Mouse (Mus musculus): ENCODE measurements at regions not wholly inside any gene's neighbourhood (a gene's known extent, or its start where the extent isn't known, plus 50 kb on each side); places are given as distances from the start of the nearest gene placed in this dataset.

- no peak for DNase-seq (ENCODE audit: extremely low spot score in 1 of 2, low spot score in 1 of 2)
Measured at GRCm38 (mm10) chr4:105535451-105535850, 254.2 kb upstream of the Gm12728 start.

DNA sequence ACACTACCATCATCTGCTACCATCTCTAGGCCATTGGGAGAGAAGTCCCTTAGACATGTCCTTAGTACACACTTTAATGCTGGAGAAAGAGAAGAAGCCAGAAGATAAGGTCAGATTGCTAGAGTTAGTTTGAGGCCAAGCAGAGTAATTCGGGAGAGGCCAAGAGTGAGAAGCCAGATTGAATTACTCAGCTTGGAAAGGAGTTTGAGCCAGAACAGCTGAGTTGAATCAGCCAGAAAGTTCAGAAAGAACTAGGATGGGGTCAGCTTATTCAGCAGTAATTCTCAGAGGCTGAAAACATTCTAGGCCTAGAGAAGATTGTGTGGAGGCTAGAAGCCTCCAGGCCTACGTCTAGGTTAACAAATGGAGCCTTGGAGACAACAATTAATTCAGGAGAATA is 244.2 kb upstream of the Gm12728 start:
- no peak for DNase-seq (ENCODE audit: extremely low spot score in 1 of 2, low spot score in 1 of 2)

DNA sequence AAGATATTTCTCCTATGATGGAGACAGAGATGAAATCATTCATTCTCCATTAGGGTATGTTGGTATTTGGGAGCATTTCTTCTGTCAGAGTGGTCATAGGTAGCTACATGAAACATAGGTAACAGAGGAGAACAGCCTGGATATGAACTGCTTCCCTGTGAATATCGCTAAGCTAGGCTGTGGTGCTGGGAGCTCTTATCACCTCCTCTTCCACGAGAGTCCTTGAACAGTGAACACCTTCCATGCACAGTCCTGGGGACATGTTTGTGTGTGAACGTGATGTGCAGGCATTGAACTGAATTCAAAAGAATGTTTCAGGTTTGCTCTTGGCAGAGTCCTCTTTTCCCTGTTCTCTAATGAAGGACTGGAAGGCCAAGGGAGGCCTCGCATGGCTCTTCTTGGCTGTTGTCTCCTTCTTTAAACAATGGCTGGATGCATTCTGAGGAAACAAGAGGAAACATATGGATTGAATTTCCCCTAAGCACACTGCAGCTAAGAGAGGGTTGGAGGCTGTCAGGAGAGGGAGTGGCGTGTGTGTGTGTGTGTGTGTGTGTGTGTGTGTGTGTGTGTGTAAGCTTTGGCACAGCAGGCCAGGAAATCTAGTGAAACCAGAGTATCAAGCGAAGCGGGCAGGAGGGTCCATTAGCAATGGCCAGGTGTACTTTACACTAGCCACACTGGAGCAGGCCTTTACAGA is 239.8 kb upstream of the Gm12728 start:
- DNase-seq (ENCODE audit: extremely low spot score in 1 of 2, low spot score in 1 of 2), result no peak

- no peak for DNase-seq (ENCODE audit: extremely low spot score in 1 of 2, low spot score in 1 of 2)
Measured at GRCm38 (mm10) chr4:105551966-105552685, 237.5 kb upstream of the Gm12728 start.

- no peak for DNase-seq (ENCODE audit: extremely low spot score in 1 of 2, low spot score in 1 of 2)
Measured at GRCm38 (mm10) chr4:105554994-105555393, 234.7 kb upstream of the Gm12728 start.

DNA sequence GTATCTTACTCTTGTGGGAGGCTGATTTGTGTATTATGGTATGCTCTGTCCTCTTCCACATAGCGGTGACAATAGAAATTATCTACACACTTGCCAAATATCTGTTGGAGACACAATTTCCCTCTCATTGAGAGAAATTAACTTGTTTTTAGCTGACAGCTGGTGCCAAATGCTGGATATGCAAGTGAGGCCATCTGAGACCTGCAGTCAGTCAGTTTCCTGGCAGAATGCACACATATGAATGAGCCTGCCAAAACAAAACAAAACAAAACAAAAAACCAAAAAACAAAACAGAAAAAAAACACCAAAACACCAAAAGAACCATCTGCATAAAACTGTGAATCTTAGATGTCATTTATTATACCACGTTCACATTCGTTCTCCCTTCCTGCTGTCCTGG is 233.7 kb upstream of the Gm12728 start:
- DNase-seq (ENCODE audit: extremely low spot score in 1 of 2, low spot score in 1 of 2), result no peak

DNA sequence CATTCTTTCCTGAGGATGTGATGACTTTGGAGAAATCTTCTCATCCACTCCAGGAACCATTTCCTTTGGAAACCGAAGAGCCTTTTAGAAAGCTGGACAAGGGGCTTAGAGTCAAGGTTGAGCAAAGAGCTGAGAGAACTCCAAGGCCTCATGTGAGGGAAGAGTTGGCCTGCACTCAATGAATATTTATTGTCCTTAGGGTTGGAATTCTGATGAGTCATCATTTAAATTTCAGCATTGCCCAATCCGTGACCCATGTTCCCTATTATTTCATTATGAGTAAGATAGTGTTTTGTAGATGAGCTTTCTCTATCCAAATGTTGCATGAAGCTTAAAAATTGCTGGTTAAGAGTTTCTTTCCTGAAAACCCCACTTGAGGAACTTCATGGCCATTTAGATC is 232.3 kb upstream of the Gm12728 start:
- DNase-seq (ENCODE audit: extremely low spot score in 1 of 2, low spot score in 1 of 2), result no peak

- DNase-seq (ENCODE audit: extremely low spot score in 1 of 2, low spot score in 1 of 2), result no peak
Measured at GRCm38 (mm10) chr4:105560055-105560454, 229.6 kb upstream of the Gm12728 start.

- no peak for DNase-seq (ENCODE audit: extremely low spot score in 1 of 2, low spot score in 1 of 2)
Measured at GRCm38 (mm10) chr4:105560781-105561180, 228.9 kb upstream of the Gm12728 start.

- no peak for DNase-seq (ENCODE audit: extremely low spot score in 1 of 2, low spot score in 1 of 2)
Measured at GRCm38 (mm10) chr4:105561611-105562010, 228.1 kb upstream of the Gm12728 start.

DNA sequence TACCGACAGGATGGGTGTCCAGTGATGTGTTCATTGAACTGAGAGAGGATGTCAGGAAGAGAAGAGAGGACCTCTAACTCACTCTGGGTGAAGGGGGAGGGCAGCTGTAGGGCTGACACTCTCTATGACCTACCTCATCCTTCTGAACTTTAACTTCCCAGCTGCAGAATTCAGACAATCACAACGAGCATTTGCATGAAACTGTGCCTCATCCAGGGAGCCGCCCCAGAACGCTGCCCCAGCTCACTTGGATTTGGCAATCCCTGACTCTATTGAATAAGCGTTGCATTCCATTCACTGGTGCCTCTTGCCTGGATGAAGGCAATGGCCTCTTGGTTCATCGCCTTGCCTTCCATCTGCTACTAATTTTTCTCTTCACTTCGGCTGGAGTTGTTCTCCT is 223.9 kb upstream of the Gm12728 start:
- no peak for DNase-seq (ENCODE audit: extremely low spot score in 1 of 2, low spot score in 1 of 2)

DNA sequence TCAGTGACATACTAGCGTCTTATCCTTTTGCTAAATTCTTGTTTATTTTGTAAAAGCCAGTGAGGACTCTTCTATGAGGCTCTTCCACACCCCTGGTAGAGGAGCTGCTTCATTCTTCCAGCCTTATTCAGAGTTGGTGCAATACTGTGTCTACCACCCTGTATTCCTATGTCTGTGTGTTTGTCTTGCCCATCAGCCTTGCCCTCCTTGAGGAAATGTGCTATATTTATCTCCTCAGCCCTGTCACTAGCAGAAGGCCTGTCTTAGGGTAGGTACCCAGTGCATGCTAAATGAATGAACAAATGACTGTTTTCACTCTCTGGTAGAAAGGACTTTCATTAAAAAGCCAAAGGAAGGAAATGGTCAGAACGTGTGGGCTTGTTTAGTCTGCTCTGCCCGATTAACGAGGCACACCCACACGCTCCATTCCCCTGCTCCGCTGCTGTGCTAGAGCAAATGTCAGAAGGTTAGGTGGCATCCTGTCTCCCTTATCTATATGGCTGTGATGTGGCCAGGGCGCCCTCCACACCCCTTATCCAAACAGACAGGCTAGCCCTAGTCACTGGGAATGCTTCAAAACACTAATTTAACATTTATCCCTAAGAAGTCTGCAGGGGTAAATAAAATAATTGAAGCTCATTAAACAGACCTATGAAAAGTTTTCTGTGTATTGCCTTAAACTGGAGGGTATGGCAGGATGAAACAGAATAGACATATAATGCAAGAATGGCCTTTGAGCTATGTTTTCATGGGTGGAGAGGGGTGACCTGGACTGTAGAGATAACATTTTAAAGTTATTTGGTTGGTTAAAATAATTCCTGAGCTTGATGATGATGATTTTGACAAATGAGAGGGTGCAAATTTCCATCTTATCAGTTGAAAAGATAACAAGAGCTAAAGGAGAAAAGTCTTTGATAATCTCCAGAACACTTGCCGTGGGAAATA is 222.9 kb upstream of the Gm12728 start:
- no peak for DNase-seq (ENCODE audit: extremely low spot score in 1 of 2, low spot score in 1 of 2)

DNA sequence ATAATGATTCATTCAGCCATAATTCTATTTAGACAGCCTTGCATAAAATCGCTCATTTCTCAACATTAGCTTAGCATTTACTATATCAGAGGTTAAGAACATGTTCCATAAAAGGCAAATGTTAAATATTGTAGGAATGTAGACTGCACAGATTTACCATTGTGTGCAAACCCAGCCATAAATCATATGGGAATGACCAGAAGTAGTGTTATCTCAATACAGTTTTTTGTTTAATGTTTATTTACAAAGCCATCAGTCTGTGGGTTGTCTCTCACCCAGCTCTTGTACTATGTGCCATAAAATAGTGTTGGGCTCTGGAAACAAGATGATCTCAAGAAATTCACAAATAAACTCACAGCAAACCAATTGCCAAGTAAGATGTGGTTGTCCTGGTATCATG is 220.0 kb upstream of the Gm12728 start:
- DNase-seq (ENCODE audit: extremely low spot score in 1 of 2, low spot score in 1 of 2), result no peak

GRCm38 (mm10) chr4:105575550-105575949 is 214.1 kb upstream of the Gm12728 start:
- no peak for DNase-seq (ENCODE audit: extremely low spot score in 1 of 2, low spot score in 1 of 2)

DNA sequence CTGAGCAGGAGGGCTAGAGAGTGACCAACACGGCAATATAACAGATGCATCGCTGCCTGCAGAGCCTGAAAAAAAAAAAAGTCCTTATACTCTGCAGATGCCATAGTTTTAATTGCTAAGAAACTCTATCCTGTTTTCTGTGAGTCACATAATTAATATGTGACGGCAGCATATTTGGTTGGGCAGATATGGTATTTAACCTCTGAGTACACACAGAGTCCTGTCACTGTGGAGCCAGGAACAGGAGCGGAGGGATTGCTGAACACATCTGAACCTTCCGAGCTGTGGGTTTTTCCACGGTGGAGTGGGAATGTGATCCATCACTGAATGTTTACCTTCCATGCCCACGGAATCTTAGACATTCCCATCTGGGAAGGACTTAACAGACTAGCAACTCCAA is 208.7 kb upstream of the Gm12728 start:
- DNase-seq (ENCODE audit: extremely low spot score in 1 of 2, low spot score in 1 of 2), result no peak

DNA sequence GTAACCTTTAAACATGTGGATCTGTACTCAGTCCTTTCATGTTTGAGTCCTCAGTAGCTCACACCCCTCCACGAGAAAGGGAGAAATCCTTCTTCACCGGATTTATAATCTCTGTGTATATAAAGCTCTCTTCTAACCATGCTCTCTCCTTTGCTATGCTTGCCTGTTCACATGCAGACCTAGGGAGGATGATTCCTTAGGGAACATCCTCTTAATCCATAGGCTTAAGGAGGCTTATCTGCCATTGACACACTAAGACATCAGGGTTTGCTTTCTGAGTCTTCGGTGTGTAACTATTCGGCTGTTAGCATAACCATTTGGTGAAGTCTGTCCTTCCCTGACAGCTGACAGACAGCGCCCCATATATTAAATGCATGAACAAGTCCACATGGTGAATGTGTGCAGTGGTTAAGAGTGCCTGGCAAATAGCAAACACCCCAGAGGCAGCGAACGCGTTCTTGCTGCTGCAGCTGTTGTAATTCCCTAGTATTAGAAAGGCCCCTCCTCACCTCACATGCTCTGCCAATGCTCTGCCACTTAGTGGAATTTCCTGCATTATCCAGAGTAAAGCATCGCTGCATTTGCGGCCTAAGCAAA is 205.2 kb upstream of the Gm12728 start:
- no peak for DNase-seq (ENCODE audit: extremely low spot score in 1 of 2, low spot score in 1 of 2)

DNA sequence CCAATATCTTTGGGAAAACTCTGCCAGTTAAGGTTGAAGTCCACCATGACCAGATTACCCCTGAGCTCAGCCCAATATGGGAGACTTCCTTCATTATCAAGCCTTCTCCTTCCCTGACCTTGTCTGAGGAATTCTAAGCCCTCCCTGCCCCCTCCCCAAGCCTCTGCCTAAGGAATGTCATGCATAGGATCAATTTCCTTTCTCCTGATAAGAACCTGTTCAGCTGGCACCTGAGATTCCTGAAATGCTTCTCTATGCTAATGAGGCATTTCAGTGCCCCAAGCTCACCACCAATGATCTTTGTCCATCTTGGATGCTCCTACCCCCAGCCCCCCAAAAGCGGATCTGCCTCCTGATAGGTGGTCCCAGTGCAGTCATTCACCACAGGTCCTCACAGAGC is 186.0 kb upstream of the Gm12728 start:
- DNase-seq (ENCODE audit: extremely low spot score in 1 of 2, low spot score in 1 of 2), result no peak

GRCm38 (mm10) chr4:105604607-105605006 is 185.1 kb upstream of the Gm12728 start:
- DNase-seq (ENCODE audit: extremely low spot score in 1 of 2, low spot score in 1 of 2), result no peak

GRCm38 (mm10) chr4:105606731-105607130 is 182.9 kb upstream of the Gm12728 start:
- no peak for DNase-seq (ENCODE audit: extremely low spot score in 1 of 2, low spot score in 1 of 2)

DNA sequence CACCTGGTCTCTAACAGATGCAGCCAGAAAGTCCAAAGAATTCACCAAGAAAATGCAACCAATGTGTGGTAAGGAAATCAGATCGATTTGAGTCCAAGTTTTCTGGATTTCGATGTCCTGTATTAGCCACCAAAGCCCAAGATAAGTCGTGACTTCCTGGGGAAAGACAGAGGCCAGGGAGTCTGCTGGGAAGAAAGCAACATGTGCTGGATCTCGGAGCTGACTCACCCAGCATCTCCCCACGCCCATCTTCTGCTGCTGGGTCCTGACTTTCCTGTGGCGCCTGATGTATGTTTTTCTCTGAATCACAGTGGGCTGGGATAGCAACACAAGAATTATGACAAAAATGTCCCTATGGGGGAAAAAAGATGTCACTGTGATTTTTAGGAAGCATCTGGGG is 178.8 kb upstream of the Gm12728 start:
- no peak for DNase-seq (ENCODE audit: extremely low spot score in 1 of 2, low spot score in 1 of 2)

DNA sequence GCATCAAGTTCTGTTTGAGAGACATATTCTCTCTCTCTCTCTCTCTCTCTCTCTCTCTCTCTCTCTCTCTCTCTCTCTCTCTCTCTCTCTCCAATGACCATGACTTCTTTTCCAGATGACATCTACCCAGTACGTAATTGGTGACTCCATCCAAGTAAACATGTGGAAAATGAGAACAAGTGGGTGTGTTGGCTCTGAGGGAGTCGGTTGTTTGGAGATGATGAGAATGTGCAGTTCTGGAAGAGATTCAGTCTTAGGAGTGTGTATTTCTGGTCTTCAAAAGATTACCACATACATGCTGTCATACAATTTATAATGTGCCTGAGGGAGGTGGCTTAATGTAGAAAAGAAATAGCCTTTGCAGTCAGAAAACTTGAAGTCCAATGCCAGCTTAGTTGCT is 175.3 kb upstream of the Gm12728 start:
- no peak for DNase-seq (ENCODE audit: extremely low spot score in 1 of 2, low spot score in 1 of 2)
